Mouse (Mus musculus): ENCODE results near the gene Phgdh. TPM values are rescaled to one million over a fixed set of nuclear protein-coding genes. Genes with fewer than 3 reads are reported as not detected.

The Phgdh gene
- polyA plus RNA-seq, 1 experiment from 2014 or later = 380 TPM

DNA sequence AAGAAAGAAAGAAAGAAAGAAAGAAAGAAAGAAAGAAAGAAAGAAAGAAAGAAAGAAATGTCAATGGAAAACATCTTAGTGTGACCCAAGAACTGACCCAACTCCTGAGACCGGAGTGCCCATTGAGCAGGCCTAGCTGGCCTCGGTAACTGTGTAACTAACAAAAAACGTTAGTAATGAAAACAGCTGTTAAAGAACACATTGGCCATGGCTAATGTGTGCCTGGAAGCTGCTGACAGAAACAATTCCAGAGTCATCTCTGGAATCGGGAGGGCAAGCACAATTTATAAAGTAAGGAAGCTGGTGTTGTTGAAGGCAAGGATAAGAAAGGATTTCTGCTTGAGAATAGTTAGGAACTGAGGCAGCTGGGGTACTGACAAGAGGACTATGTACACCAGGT lies 28.5 kb upstream of the Phgdh start:
- H3K27me3 ChIP-seq (ENCODE audit: insufficient read depth, poor library complexity, severe bottlenecking) = no peaks in the 10 kb centered on the region
- DNase-seq (ENCODE audit: low spot score) = no peak
- 76% methylated on average over 4 of the region's 4 CpGs for WGBS

GRCm38 (mm10) chr3:98366823-98367222 lies 27.0 kb upstream of the Phgdh start:
- H3K9me3 ChIP-seq = peaks cover 3% of the 10 kb centered on the region; the same call in 1 of the 2 replicates
- no peaks in the 10 kb centered on the region for H3K27me3 ChIP-seq (ENCODE audit: insufficient read depth, poor library complexity, severe bottlenecking)
- H3K4me1 ChIP-seq (replicated peaks) = no peaks in the 10 kb centered on the region
- H3K4me3 ChIP-seq = no peak overlapping the region
- no peak for DNase-seq (ENCODE audit: low spot score)
- H3K27ac ChIP-seq = no peak overlapping the region
- no peaks in the 10 kb centered on the region for H3K36me3 ChIP-seq
- 83% methylated on average over 4 of the region's 4 CpGs for WGBS

More for the DNA sequence above, 28.5 kb upstream of the Phgdh start:
- no peak overlapping the region for H3K4me3 ChIP-seq
- no peak overlapping the region for H3K27ac ChIP-seq
- H3K9me3 ChIP-seq = peaks cover 6% of the 10 kb centered on the region; the same call in 1 of the 2 replicates
- H3K36me3 ChIP-seq = no peaks in the 10 kb centered on the region
- no peaks in the 10 kb centered on the region for H3K4me1 ChIP-seq (replicated peaks)

DNA sequence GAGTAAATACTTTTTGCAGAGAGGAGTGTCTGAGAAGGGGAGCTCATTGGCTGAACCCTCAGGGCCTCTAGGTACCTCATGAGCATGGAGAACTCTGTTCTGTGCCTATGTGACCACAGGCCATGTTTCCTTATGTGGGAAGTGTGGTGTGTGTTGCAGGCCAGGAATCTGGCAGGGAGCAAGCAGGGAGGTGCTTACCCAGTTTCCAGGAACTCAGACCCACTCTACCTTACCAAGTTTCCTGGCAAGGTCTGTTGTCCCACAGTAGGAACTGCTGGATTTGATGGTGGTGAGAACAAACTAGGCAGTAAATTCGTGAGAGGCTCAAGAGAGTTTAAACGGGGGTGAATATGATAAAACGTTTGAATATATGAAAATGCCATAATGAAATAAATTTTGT lies 26.3 kb upstream of the Phgdh start:
- H3K4me1 ChIP-seq (replicated peaks) = no peaks in the 10 kb centered on the region
- 85% methylated on average over 3 of the region's 3 CpGs for WGBS

GRCm38 (mm10) chr3:98362753-98363152 lies 23.0 kb upstream of the Phgdh start:
- Histone ChIP-seq H3K27ac (no peak overlapping the region), H3K27me3 (ENCODE audit: insufficient read depth, poor library complexity, severe bottlenecking) (no peaks in the 10 kb centered on the region), H3K9me3 (no peaks in the 10 kb centered on the region), H3K36me3 (no peaks in the 10 kb centered on the region), H3K4me3 (no peak overlapping the region), H3K4me1 (replicated peaks) (no peaks in the 10 kb centered on the region)
- 44% methylated on average over 2 of the region's 2 CpGs for WGBS
- DNase-seq (ENCODE audit: low spot score) = no peak

More for the DNA sequence above, 26.3 kb upstream of the Phgdh start:
- no peak for DNase-seq (ENCODE audit: low spot score)
- H3K9me3 ChIP-seq = no peaks in the 10 kb centered on the region
- H3K4me3 ChIP-seq = no peak overlapping the region
- no peaks in the 10 kb centered on the region for H3K36me3 ChIP-seq
- H3K27me3 ChIP-seq (ENCODE audit: insufficient read depth, poor library complexity, severe bottlenecking) = no peaks in the 10 kb centered on the region
- no peak overlapping the region for H3K27ac ChIP-seq

GRCm38 (mm10) chr3:98356632-98357370 lies 17.0 kb upstream of the Phgdh start:
- Histone ChIP-seq H3K9me3 (no peaks in the 10 kb centered on the region), H3K4me1 (replicated peaks) (peaks cover 10% of the 10 kb centered on the region), H3K27ac (no peak overlapping the region), H3K27me3 (ENCODE audit: insufficient read depth, poor library complexity, severe bottlenecking) (no peaks in the 10 kb centered on the region), H3K4me3 (no peak overlapping the region), H3K36me3 (no peaks in the 10 kb centered on the region)
- 74% methylated on average over 3 of the region's 3 CpGs for WGBS
- DNase-seq (ENCODE audit: low spot score) = no peak

DNA sequence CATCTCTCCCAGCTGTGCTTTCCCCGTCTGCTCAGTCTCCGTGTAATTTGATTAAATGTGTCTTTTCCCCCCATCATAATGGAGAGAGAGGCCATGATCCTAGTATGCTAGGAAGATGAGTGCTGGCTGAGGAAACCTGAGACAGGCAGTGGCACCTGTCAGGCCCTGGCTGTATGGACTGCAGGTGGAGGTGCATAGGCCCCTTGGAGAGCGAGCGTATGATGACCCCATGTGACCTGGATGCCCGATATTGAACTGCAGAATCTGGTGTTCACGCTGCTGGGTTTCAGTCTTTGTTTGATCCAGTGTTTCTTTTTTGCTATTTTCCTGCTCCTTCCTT lies 16.2 kb upstream of the Phgdh start:
- Histone ChIP-seq H3K27me3 (ENCODE audit: insufficient read depth, poor library complexity, severe bottlenecking) (no peaks in the 10 kb centered on the region), H3K9me3 (no peaks in the 10 kb centered on the region), H3K27ac (no peak overlapping the region), H3K36me3 (no peaks in the 10 kb centered on the region), H3K4me3 (no peak overlapping the region), H3K4me1 (replicated peaks) (peaks cover 10% of the 10 kb centered on the region)
- WGBS = 63% methylated on average over 6 of the region's 6 CpGs
- no peak for DNase-seq (ENCODE audit: low spot score)

DNA sequence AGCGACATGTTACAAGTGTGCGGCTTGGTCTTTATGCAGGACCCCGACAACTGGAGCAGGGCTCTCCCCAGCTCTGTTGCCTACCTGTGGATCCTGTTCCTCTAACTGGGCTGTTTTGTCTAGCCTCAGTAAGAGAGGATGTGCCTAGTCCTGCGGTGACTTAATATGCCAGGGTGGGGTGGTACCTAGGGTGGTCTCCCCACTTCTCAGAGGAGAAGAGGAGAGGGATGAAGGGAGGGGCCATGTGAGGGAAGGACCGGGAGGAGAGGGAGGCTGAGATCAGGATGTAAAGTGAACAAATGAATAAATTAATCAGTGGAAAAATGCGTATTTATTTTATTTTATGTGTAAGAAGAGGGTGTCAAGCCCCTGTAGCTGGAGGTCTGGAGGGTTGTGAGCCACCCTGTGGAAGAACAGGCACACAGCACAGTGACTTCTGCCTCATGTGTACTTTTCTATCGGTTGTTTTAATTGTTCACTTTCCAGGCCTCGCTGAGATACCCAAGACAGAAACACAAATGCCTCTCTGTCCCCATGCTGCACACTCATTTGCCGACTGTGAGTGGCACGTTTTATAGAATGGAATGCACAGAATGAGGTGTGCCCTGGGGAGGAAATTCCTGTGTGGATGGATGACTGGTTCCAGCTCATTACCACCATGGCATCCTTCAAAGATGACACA lies 15.7 kb upstream of the Phgdh start:
- WGBS = 64% methylated on average over 10 of the region's 10 CpGs
- DNase-seq (ENCODE audit: low spot score) = peak; percentile 16
- H3K4me3 ChIP-seq = no peak overlapping the region
- no peaks in the 10 kb centered on the region for H3K9me3 ChIP-seq
- H3K4me1 ChIP-seq (replicated peaks) = peaks cover 10% of the 10 kb centered on the region
- no peaks in the 10 kb centered on the region for H3K27me3 ChIP-seq (ENCODE audit: insufficient read depth, poor library complexity, severe bottlenecking)
- no peaks in the 10 kb centered on the region for H3K36me3 ChIP-seq
- H3K27ac ChIP-seq = no peak overlapping the region

DNA sequence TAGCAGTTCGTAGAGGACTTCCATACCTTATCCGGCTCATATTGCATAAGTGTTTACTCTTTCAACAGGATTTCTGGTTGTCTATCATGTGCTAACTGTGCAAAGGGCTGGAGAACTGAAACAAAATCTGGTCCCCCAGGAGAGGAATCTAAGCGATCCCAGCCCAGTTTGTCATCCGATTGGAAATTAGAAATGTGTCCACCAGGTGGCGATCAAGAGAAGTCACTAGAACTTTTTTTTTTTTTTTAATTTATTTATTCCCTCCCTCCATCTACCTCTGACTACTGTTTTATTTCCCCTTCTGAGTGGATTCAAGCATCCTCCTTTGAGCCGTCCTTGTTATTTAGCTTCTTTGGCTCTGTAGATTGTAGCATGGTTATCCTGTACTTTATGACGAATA lies 14.1 kb upstream of the Phgdh start:
- H3K9me3 ChIP-seq = no peaks in the 10 kb centered on the region
- DNase-seq (ENCODE audit: low spot score) = peak; percentile 46
- H3K27ac ChIP-seq = no peak overlapping the region
- WGBS = 32% methylated on average over 7 of the region's 7 CpGs
- H3K36me3 ChIP-seq = no peaks in the 10 kb centered on the region
- H3K4me1 ChIP-seq (replicated peaks) = peaks cover 14% of the 10 kb centered on the region
- H3K27me3 ChIP-seq (ENCODE audit: insufficient read depth, poor library complexity, severe bottlenecking) = no peaks in the 10 kb centered on the region
- no peak overlapping the region for H3K4me3 ChIP-seq

DNA sequence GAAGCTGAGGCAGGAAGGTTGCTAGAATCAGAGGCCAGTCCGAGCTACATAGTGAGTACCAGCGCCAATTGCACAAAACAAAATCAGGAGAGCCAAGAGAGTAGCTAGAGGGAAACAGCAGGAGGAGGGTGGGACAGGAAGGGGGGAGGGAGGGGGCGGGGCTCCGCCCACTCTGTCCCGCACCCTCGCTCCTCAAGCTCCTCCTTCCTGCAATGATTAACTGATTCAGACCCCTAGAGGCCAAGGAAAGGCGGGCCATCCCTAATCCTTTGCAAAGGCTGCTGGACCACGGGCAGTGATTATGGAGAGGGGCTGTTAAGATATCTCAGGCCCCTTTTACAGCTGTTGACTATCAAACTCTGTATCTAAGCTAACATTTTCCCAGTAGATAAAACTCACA lies 8.9 kb upstream of the Phgdh start:
- no peak overlapping the region for H3K27ac ChIP-seq
- 22% methylated on average over 8 of the region's 8 CpGs for WGBS
- no peaks in the 10 kb centered on the region for H3K36me3 ChIP-seq
- peak; percentile 15 for DNase-seq (ENCODE audit: low spot score)
- H3K27me3 ChIP-seq (ENCODE audit: insufficient read depth, poor library complexity, severe bottlenecking) = no peaks in the 10 kb centered on the region
- H3K4me3 ChIP-seq = no peak overlapping the region
- H3K9me3 ChIP-seq = no peaks in the 10 kb centered on the region
- peaks cover 7% of the 10 kb centered on the region for H3K4me1 ChIP-seq (replicated peaks)

DNA sequence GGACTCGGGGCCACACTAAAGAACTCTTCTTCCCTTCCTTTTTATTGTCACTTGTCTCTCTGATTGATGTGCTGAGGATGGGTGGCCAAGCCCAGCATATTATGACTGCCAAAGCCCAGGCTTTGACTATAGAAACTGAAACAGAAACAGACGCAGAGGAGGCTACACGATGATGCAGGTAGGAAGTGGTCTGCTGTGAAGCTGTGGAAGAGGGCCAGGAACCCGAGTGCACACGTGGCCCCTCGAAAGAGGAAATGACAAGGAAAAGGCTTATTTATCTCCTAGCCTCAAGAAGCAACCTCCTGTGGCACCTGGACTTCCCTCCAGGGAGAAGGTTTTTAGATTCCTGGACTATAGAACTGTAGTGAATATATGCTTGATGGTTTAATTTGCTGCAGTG lies 8.3 kb upstream of the Phgdh start:
- Histone ChIP-seq H3K36me3 (no peaks in the 10 kb centered on the region), H3K4me1 (replicated peaks) (peaks cover 7% of the 10 kb centered on the region), H3K9me3 (no peaks in the 10 kb centered on the region), H3K27me3 (ENCODE audit: insufficient read depth, poor library complexity, severe bottlenecking) (no peaks in the 10 kb centered on the region), H3K27ac (no peak overlapping the region), H3K4me3 (no peak overlapping the region)
- WGBS = 79% methylated on average over 6 of the region's 6 CpGs
- DNase-seq (ENCODE audit: low spot score) = no peak

- WGBS = 88% methylated on average over 3 of the region's 3 CpGs
- no peak overlapping the region for H3K27ac ChIP-seq
- no peak overlapping the region for H3K4me3 ChIP-seq
- peaks cover 10% of the 10 kb centered on the region for H3K4me1 ChIP-seq (replicated peaks)
- H3K36me3 ChIP-seq = no peaks in the 10 kb centered on the region
- no peaks in the 10 kb centered on the region for H3K27me3 ChIP-seq (ENCODE audit: insufficient read depth, poor library complexity, severe bottlenecking)
- no peak for DNase-seq (ENCODE audit: low spot score)
- no peaks in the 10 kb centered on the region for H3K9me3 ChIP-seq
Measured at GRCm38 (mm10) chr3:98343235-98343634, 3.4 kb upstream of the Phgdh start.

DNA sequence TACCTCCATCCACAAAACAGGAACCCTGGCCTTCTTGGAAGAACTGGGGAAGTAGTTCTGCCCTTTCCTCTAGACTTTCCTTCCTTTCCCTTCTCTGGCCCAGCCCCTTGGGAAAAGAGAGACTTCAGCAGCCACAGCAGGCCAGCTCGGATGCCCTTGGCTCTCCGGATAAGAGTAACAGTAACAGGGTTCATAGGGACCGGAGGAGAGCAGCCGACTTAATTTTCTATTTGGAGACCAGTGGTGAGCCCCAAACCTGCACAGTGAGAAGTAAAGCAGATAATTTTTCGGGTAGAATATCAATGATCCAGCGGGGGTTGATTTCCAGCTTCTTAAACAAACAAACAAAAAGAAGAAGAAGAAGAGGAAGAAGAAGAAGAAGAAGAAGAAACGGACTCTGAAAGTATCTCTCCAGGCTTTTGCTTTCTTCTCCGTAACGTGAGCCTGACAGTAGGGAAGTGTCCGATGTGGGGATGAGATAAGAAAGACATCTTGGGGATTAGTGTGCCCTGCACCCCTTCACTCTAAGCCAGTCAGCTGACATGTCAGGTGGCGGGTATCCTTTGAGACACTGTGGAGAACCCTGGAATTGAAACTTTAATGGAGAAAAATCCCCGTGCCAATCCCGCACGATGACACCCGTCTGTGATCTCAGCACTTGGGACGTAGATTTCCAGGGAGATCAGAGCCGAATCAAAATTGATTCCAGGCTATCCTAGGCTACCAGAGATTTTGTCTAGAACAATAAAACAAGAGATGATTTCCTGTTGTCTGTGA lies 1.2 kb upstream of the Phgdh start:
- H3K4me3 ChIP-seq = no peak overlapping the region
- no peak overlapping the region for H3K27ac ChIP-seq
- H3K4me1 ChIP-seq (replicated peaks) = peaks cover 32% of the 10 kb centered on the region
- H3K27me3 ChIP-seq (ENCODE audit: insufficient read depth, poor library complexity, severe bottlenecking) = no peaks in the 10 kb centered on the region
- no peaks in the 10 kb centered on the region for H3K36me3 ChIP-seq
- no peaks in the 10 kb centered on the region for H3K9me3 ChIP-seq
- WGBS = 85% methylated on average over 17 of the region's 17 CpGs
- no peak for DNase-seq (ENCODE audit: low spot score)

Measured in hindbrain, embryonic 10.5 days (tissue).